ENCODE assay signal across 7 mouse cellular contexts in genomic region chr2:158570421-158571081, GRCm38 (mm10). TPM values are rescaled to one million over a fixed set of nuclear protein-coding genes. Genes with fewer than 3 reads are reported as not detected.
DNase-seq lines count a peak whose midpoint lies in the region; ATAC-seq and TF ChIP-seq lines count a peak whose summit lies in the region.

No protein-coding gene starts in this region.

- H3K4me2 ChIP-seq in limb, embryonic 11.5 days (ENCODE audit: low read depth, severe bottlenecking): no peak overlapping the region

- in situ Hi-C loops in ES-E14 (cut with MboI; ENCODE audit: low sequenced_read_pairs in 2 of 2, unreplicated experiment in 2 of 2): no loop called here

- no peaks in the 10 kb centered on the region for H3K9me3 ChIP-seq in ES-E14 (ENCODE audit: control insufficient read depth, insufficient read depth, low read depth, low read length)
- H3K9me3 ChIP-seq in limb, embryonic 11.5 days (ENCODE audit: control insufficient read depth, low read length): no peaks in the 10 kb centered on the region

- no peak overlapping the region for H3K9ac ChIP-seq in ES-E14 (ENCODE audit: insufficient read depth, low read depth, low read length, poor library complexity, severe bottlenecking)
- no peak overlapping the region for H3K9ac ChIP-seq in limb, embryonic 11.5 days (ENCODE audit: low read length)

- H3K4me3 ChIP-seq in ES-E14 (ENCODE audit: insufficient read depth in 1 of 2, low read depth in 1 of 2, low read length in 2 of 2, poor library complexity in 1 of 2, severe bottlenecking in 1 of 2): no peak overlapping the region
- no peak overlapping the region for H3K4me3 ChIP-seq in limb, embryonic 11.5 days (ENCODE audit: low read depth, low read length)

- no peaks in the 10 kb centered on the region for H3K36me3 ChIP-seq in ES-E14 (ENCODE audit: control insufficient read depth, insufficient read depth, low read length, poor library complexity, severe bottlenecking)
- no peaks in the 10 kb centered on the region for H3K36me3 ChIP-seq in limb, embryonic 11.5 days (ENCODE audit: control insufficient read depth, insufficient read depth, low read length)

- H3K27ac ChIP-seq in ES-E14 (ENCODE audit: insufficient read depth, low read depth, low read length, poor library complexity, severe bottlenecking): no peak overlapping the region
- H3K27ac ChIP-seq in limb, embryonic 11.5 days (replicated peaks; ENCODE audit: low read depth, low read length): no peak overlapping the region

- 0 out of 2 replicates have a peak, but pooled peaks cover 2% of the 10 kb centered on the region for H3K27me3 ChIP-seq in limb, embryonic 11.5 days (ENCODE audit: control insufficient read depth, insufficient read depth, low read length)

- peak; percentile 81 for DNase-seq in ES-E14 (ENCODE audit: low read depth, low spot score)
- peak; percentile 40 for DNase-seq in adrenal gland, adult 8-10 months
- DNase-seq in heart, postnatal 4 days: peak; percentile 75
- DNase-seq in limb, embryonic 11.5 days (ENCODE audit: low spot score): peak; percentile 89
- DNase-seq in naive thymus-derived CD4-positive, alpha-beta T cell, adult 2 months (ENCODE audit: low read depth): peak; percentile 35
- no peak for DNase-seq in frontal cortex, adult 2 months (ENCODE audit: extremely low spot score in 1 of 2, low spot score in 1 of 2)
- DNase-seq in frontal cortex, postnatal 14 days (ENCODE audit: low spot score in 2 of 2): no peak

- no peaks in the 10 kb centered on the region for H3K4me1 ChIP-seq in ES-E14 (ENCODE audit: control insufficient read depth in 2 of 2, insufficient read depth in 2 of 2, low read length in 2 of 2, poor library complexity in 1 of 2)
- H3K4me1 ChIP-seq in limb, embryonic 11.5 days (ENCODE audit: control insufficient read depth, insufficient read depth, low read length): no peaks in the 10 kb centered on the region

- no peak for ATAC-seq in limb, embryonic 11.5 days (ENCODE audit: insufficient number of reproducible peaks, low FRiP score, low TSS enrichment, low read depth)

- 26% methylated on average over 13 of the region's 13 CpGs for WGBS in limb, embryonic 11.5 days

TF ChIP-seq in ES-E14, 5 proteins besides CTCF, POLR2A, EP300 and RAD21:
- TF ChIP-seq HCFC1 (IDR thresholded peaks at IDR 0.05; ENCODE audit: borderline replicate concordance, insufficient read depth, low read length) (no peak), MAFK (IDR thresholded peaks at IDR 0.05; ENCODE audit: insufficient read depth, low read depth, low read length) (no peak), CHD2 (IDR thresholded peaks at IDR 0.05; ENCODE audit: low read depth, low read length) (no peak), ZNF384 (IDR thresholded peaks at IDR 0.05; ENCODE audit: low read depth, low read length) (no peak), ZC3H11A (IDR thresholded peaks at IDR 0.05; ENCODE audit: borderline replicate concordance, low read depth, low read length) (no peak)

RNA-seq across cellular contexts. Expression of gene Slc32a1, which starts 40.0 kb away (rescaled TPM):
- 0.53 and 0.71 TPM in 2 replicates for total RNA-seq in ES-E14 (2012; rRNA removed)
- total RNA-seq in adrenal gland, adult 8-10 months (2022): under 1 TPM in 2 of 4 experiments, not detected in 2; 0.11 to 0.17 TPM
- total RNA-seq in heart, postnatal 4 days (2021): not detected
- polyA plus RNA-seq in limb, embryonic 11.5 days (2014; fragmentation: Nextera tagmentation; extraction: Ambion mirVana): not detected in 2 replicates
- polyA plus RNA-seq in frontal cortex, adult 2 months (2012; rRNA removed): 157 and 175 TPM in 2 replicates

RNA-seq across cellular contexts. Expression of gene Actr5, which starts 54.1 kb away (rescaled TPM):
- total RNA-seq in ES-E14 (2012; rRNA removed): 11.5 and 19.3 TPM in 2 replicates
- total RNA-seq in adrenal gland, adult 8-10 months (2022): 10 to 100 TPM; 13.2 to 19.7 (median 14.6) TPM
- 1 to 10 TPM; 9.0 to 9.4 TPM for total RNA-seq in heart, postnatal 4 days (2021)
- polyA plus RNA-seq in limb, embryonic 11.5 days (2014; fragmentation: Nextera tagmentation; extraction: Ambion mirVana): 16.4 and 20.6 TPM in 2 replicates
- polyA plus RNA-seq in frontal cortex, adult 2 months (2012; rRNA removed): 10.0 and 10.9 TPM in 2 replicates

RNA-seq across cellular contexts. Expression of gene Arhgap40, which starts 58.0 kb away (rescaled TPM):
- 0.58 and 0.89 TPM in 2 replicates for total RNA-seq in ES-E14 (2012; rRNA removed)
- total RNA-seq in adrenal gland, adult 8-10 months (2022): not detected
- total RNA-seq in heart, postnatal 4 days (2021): not detected
- polyA plus RNA-seq in limb, embryonic 11.5 days (2014; fragmentation: Nextera tagmentation; extraction: Ambion mirVana): not detected in 2 replicates
- polyA plus RNA-seq in frontal cortex, adult 2 months (2012; rRNA removed): 1.2 and 1.8 TPM in 2 replicates

Comparison
In these comparisons a context has a peak if more than half of its experiments do, and no peak if none do; other contexts are left out.
1. DNase-seq: peak in ES-E14 (single experiment), adrenal gland, adult 8-10 months (single experiment), heart, postnatal 4 days (single experiment), limb, embryonic 11.5 days (single experiment) and naive thymus-derived CD4-positive, alpha-beta T cell, adult 2 months (single experiment); none in frontal cortex, adult 2 months (0 of 2) and frontal cortex, postnatal 14 days (0 of 2).